Mouse (Mus musculus) midbrain, embryonic 15.5 days (tissue): Measurements from ENCODE around the gene Mmgt2. TPM values are rescaled to one million over a fixed set of nuclear protein-coding genes. Genes with fewer than 3 reads are reported as not detected.

Experiments used
- ATAC-seq: fragments of 200-750 bp; cut with Nextera tagmentation; replicated peaks from 2 replicates; pipeline ENCODE4 v1.8.0; 2017; ENCODE audit warnings: moderate TSS enrichment
- H3K27ac ChIP-seq: fragments of 300-500 bp; sonication (generic); 2 replicates; pipeline ENCODE4 v1.5.1; 2015; ENCODE audit warnings: mild to moderate bottlenecking, inconsistent platforms
- H3K27me3 ChIP-seq: fragments of 300-500 bp; sonication (generic); replicated peaks from 2 replicates; pipeline ENCODE4 v1.6.1; 2015; ENCODE audit warnings: inconsistent platforms
- H3K36me3 ChIP-seq: fragments of 300-500 bp; sonication (generic); replicated peaks from 2 replicates; pipeline ENCODE4 v1.6.1; 2015; ENCODE audit warnings: inconsistent platforms
- H3K4me1 ChIP-seq: fragments of 300-500 bp; sonication (generic); 2 replicates; pipeline ENCODE4 v1.6.1; 2015; ENCODE audit warnings: inconsistent platforms
- H3K4me2 ChIP-seq: fragments of 300-500 bp; sonication (generic); 2 replicates; pipeline ENCODE4 v1.6.1; 2015; ENCODE audit warnings: inconsistent platforms, mild to moderate bottlenecking, moderate library complexity
- H3K4me3 ChIP-seq: fragments of 300-500 bp; sonication (generic); 2 replicates; pipeline ENCODE4 v1.5.1; 2015; ENCODE audit warnings: mild to moderate bottlenecking, inconsistent platforms
- H3K9ac ChIP-seq: fragments of 300-500 bp; sonication (generic); 2 replicates; pipeline ENCODE4 v1.6.1; 2015; ENCODE audit warnings: mild to moderate bottlenecking, inconsistent platforms
- H3K9me3 ChIP-seq: fragments of 300-500 bp; sonication (generic); 2 replicates; pipeline ENCODE4 v1.6.1; 2016; ENCODE audit warnings: inconsistent platforms
- WGBS: fragments of 180-500 bp; shearing (Covaris S2); methylation state at CpG from one replicate; pipeline ENCODE4 v1.1.7; 2015; ENCODE audit warnings: mixed read lengths; 5-methylcytosine and 5-hydroxymethylcytosine counted together
- polyA plus RNA-seq: library from polyadenylated mRNA; unstranded; fragments of >200 nt; fragmentation: Nextera tagmentation; extraction: Ambion mirVana; gene quantifications from 2 replicates; pipeline ENCODE4 v1.2.1, GENCODE M21; 2015

Mmgt2 gene
- polyA plus RNA-seq, 1 experiment from 2014 or later: 21.6 TPM

DNA sequence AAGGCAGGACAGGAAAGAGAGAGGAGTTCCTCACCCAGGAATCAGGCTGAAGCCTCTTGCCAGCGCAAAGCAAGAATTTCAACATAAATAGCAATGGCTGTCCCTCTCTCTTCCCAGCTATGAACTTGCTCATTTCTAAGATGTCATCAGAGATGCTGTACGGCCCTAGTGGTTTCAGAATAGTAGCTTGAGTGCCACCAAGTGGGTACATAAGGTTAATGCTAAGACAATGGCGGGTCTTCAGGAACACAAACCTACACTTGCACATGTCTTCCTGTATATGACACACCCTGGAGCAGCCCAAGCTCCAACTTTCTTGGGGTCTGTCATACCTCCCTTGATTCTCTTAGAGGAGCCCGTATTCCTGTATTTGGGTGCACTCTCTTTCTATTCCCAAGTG is 51.3 kb downstream of the Mmgt2 start:
- Histone ChIP-seq H3K27me3 (no peaks in the 10 kb centered on the region), H3K4me1 (no peaks in the 10 kb centered on the region), H3K9ac (no peak overlapping the region), H3K4me2 (no peak overlapping the region), H3K4me3 (no peak overlapping the region), H3K9me3 (no peaks in the 10 kb centered on the region), H3K27ac (no peak overlapping the region), H3K36me3 (no peaks in the 10 kb centered on the region)
- 70% methylated on average over 4 of the region's 4 CpGs for WGBS
- no peak for ATAC-seq

DNA sequence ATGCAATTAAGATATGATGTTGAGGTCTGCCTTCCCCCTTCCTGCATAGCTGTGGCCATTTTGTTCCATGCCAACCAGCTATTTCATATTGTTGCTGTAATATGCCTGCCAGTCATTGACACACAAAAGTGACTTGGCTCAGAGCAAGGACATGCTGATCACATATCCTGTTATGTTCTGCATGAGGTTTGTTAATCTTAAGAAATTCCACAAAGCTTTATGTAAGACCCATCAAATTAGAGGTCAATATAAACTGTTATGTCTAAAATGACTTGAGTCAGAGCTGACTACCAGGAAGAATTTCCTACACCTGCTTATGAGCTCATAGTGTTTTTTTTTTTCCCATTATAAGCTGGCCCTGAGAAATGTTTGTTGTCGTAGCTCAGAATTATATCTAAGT is 52.8 kb downstream of the Mmgt2 start:
- WGBS: 83% methylated on average over 1 of the region's 1 CpGs
- Histone ChIP-seq H3K9ac (no peak overlapping the region), H3K36me3 (no peaks in the 10 kb centered on the region), H3K4me2 (no peak overlapping the region), H3K27me3 (no peaks in the 10 kb centered on the region), H3K27ac (no peak overlapping the region), H3K4me1 (no peaks in the 10 kb centered on the region), H3K9me3 (no peaks in the 10 kb centered on the region), H3K4me3 (no peak overlapping the region)
- ATAC-seq: no peak

DNA sequence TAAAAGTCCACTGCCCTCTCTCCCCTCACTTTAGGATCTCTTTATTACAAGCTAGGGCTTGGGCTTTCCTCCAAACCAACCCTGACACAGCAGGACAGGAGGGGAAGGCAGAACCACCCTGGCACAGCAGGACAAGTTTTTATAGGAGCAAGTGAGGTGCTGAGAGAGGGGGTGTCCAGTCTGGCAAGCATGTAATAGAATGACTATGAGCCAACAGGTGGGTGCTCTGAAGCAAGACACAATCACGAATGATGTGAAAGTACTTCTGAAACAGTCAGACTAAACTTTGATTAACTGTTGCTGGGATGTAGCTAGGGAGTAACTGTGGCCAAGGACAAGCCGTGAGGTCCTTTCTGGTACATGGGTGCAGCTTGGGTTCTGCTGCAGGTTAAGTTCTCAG is 57.7 kb downstream of the Mmgt2 start:
- no peaks in the 10 kb centered on the region for H3K4me1 ChIP-seq
- no peak overlapping the region for H3K9ac ChIP-seq
- ATAC-seq: no peak
- H3K27me3 ChIP-seq: no peaks in the 10 kb centered on the region
- no peak overlapping the region for H3K4me2 ChIP-seq
- no peak overlapping the region for H3K4me3 ChIP-seq
- no peaks in the 10 kb centered on the region for H3K9me3 ChIP-seq
- H3K27ac ChIP-seq: no peak overlapping the region
- 88% methylated on average over 2 of the region's 2 CpGs for WGBS
- peaks cover 13% of the 10 kb centered on the region; the same call in 1 of the 2 replicates for H3K36me3 ChIP-seq

- Histone ChIP-seq H3K4me3 (no peak overlapping the region), H3K4me2 (no peak overlapping the region), H3K36me3 (peaks cover 28% of the 10 kb centered on the region), H3K4me1 (no peaks in the 10 kb centered on the region), H3K9me3 (no peaks in the 10 kb centered on the region), H3K9ac (no peak overlapping the region), H3K27ac (no peak overlapping the region), H3K27me3 (no peaks in the 10 kb centered on the region)
- WGBS: 76% methylated on average over 7 of the region's 7 CpGs
- no peak for ATAC-seq
Observed at GRCm38 (mm10) chr11:62708252-62708651, 59.8 kb downstream of the Mmgt2 start.

GRCm38 (mm10) chr11:62710657-62711056 is 62.2 kb downstream of the Mmgt2 start:
- Histone ChIP-seq H3K4me2 (no peak overlapping the region), H3K36me3 (peaks cover 46% of the 10 kb centered on the region), H3K27me3 (no peaks in the 10 kb centered on the region), H3K9ac (no peak overlapping the region), H3K4me3 (no peak overlapping the region), H3K27ac (no peak overlapping the region), H3K4me1 (no peaks in the 10 kb centered on the region), H3K9me3 (no peaks in the 10 kb centered on the region)
- no peak for ATAC-seq
- 90% methylated on average over 5 of the region's 5 CpGs for WGBS

Other genes starting within 250 kb of the Mmgt2 start
- gene Pigl, start 190.2 kb upstream of the Mmgt2 start, polyA plus RNA-seq: 8.0 and 8.6 TPM in 2 replicates
- gene Ncor1, start 190.1 kb upstream of the Mmgt2 start, polyA plus RNA-seq: 179 and 182 TPM in 2 replicates
- 67.0 and 67.3 TPM in 2 replicates for gene Cenpv, start 109.4 kb upstream of the Mmgt2 start, polyA plus RNA-seq
- gene Ubb, start 97.5 kb upstream of the Mmgt2 start, polyA plus RNA-seq: 4,689 and 4,874 TPM in 2 replicates
- gene Trpv2, start 74.2 kb upstream of the Mmgt2 start, polyA plus RNA-seq: 35.8 and 38.8 TPM in 2 replicates
- 12.1 and 12.4 TPM in 2 replicates for gene Lrrc75a, start 141 bp upstream of the Mmgt2 start, polyA plus RNA-seq
- gene Zfp287, start 83.2 kb downstream of the Mmgt2 start, polyA plus RNA-seq: 22.2 and 24.9 TPM in 2 replicates
- not detected in 2 replicates for gene Gm10428, start 104.4 kb downstream of the Mmgt2 start, polyA plus RNA-seq
- 33.0 and 36.3 TPM in 2 replicates for gene Zfp286, start 140.8 kb downstream of the Mmgt2 start, polyA plus RNA-seq
- 6.2 and 6.8 TPM in 2 replicates for gene Trim16, start 171.6 kb downstream of the Mmgt2 start, polyA plus RNA-seq
- gene Fbxw10, start 198.4 kb downstream of the Mmgt2 start, polyA plus RNA-seq: 0.41 and 0.50 TPM in 2 replicates
- 56.9 and 58.7 TPM in 2 replicates for gene Tvp23b, start 230.8 kb downstream of the Mmgt2 start, polyA plus RNA-seq